Mouse (Mus musculus) testis, adult 2 months (tissue): ENCODE measurements around the gene Ak4.

Experiments used
- CTCF ChIP-seq: fragments of 200-500 bp; IDR thresholded peaks from 2 replicates; pipeline ENCODE4 v1.5.1; 2012; ENCODE audit warnings: low read depth, mild to moderate bottlenecking, inconsistent platforms, low read length, moderate library complexity; ENCODE audit not compliant: control insufficient read depth, insufficient read depth, insufficient replicate concordance
- POLR2A ChIP-seq: fragments of 200-500 bp; IDR thresholded peaks from 2 replicates; pipeline ENCODE4 v1.6.1; 2012; ENCODE audit warnings: low read depth, mild to moderate bottlenecking, inconsistent platforms, low read length, moderate library complexity; ENCODE audit not compliant: control insufficient read depth

- TF ChIP-seq CTCF (no peak), POLR2A (no peak)
These were observed 19.0 kb upstream of the Ak4 start for GRCm38 (mm10) chr4:101400025-101400594.
